Mouse (Mus musculus): ENCODE results near the gene Brinp1. TPM values are rescaled to one million over a fixed set of nuclear protein-coding genes. Genes with fewer than 3 reads are reported as not detected.

The Brinp1 gene
- total and polyA plus RNA-seq, 2 experiments from 2014 or later: 80.1 to 116 TPM

DNA sequence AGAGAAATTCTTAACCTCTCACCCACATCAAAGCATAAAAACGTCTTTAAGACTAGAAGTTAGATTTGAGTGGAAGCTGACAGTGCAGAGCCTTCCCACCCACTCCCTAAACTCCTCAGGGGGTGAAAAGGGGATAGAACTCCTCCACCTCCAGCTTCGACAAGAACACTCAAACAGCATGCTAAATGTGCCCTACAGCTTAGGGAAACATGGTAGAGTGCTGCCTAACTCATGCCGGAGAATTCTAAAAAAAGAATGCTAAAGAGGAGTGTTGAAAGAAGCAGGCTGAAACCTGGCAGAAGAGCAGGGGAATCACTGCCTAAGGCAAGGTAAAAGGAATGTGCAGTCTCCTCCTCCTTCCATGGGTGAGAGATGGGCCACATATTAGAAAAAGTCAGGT lies 43.3 kb downstream of the Brinp1 start:
- Histone ChIP-seq H3K4me1 (ENCODE audit: insufficient read depth, low read length) (no peaks in the 10 kb centered on the region), H3K27me3 (ENCODE audit: insufficient read depth, low read length) (no peaks in the 10 kb centered on the region), H3K9ac (replicated peaks; ENCODE audit: low read length, poor library complexity, severe bottlenecking) (no peak overlapping the region), H3K4me2 (ENCODE audit: low read depth, low read length, poor library complexity, severe bottlenecking) (no peak overlapping the region), H3K27ac (ENCODE audit: low read depth, low read length) (no peak overlapping the region), H3K4me3 (ENCODE audit: low read depth, low read length) (no peak overlapping the region), H3K9me3 (ENCODE audit: low read length) (no peaks in the 10 kb centered on the region), H3K36me3 (ENCODE audit: insufficient read depth, low read length) (no peaks in the 10 kb centered on the region)
- ATAC-seq (ENCODE audit: low FRiP score): no peak
- WGBS: 45% methylated on average over 3 of the region's 3 CpGs
- no peak for DNase-seq (ENCODE audit: low spot score)
- no peak for TF ChIP-seq CTCF (IDR thresholded peaks at IDR 0.05)

DNA sequence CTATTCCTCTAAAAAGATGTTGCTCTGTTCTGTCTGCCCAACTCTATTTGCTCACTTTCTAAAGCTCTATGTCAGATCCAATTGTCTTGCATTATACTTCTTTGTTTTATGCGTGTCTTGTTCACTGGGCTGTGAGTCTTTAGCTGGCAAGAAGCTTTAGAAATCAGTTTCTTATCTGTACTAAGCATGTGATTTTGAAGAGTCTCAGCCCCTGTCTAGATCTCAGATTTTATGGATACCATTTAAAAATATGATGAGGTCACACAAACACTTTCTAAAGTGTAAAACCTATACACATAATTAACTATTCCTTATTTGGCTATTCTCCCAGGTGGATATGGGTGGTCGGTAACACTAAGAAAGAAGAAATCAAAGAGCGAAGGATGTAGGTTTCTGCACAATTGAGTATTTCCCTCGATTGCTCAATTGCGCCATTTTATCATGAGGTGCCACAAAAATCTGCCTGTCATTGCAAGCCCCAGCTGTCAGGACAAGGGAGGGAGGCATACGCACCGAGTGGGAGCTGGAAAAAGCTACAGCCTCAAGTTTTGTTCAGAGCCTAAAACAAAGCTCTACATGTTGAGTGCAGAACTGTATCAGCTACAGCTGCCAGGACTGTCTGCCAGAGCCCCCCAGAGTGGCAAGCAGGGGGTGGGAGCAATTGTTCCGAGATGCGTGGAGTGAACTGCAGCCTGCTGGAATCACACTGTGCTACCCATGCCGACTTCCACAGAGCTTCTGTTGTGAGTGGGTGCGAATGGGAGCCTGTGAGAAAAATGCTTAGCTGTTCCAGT lies 47.6 kb downstream of the Brinp1 start:
- no peak overlapping the region for H3K27ac ChIP-seq (ENCODE audit: low read depth, low read length)
- H3K4me3 ChIP-seq (ENCODE audit: low read depth, low read length): no peak overlapping the region

DNA sequence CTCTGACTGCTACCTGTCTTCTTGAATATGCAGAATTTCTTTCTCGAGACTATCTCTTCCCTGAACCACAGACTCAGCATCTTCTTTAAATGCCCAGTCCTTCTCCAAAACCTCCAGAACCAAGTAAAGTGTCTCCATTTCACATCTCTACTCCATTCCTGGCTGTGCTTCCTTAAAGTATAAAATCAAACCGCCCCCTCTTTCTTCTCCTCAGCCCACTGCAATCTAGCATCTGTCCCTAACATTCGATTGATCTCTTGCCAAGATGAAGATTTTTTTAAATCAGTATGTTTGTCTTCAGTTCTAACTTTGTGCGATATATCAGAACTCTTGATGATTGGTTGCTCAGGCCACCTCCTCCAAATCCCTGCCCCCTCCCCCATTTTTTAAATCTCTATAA lies 63.7 kb downstream of the Brinp1 start:
- 92% methylated on average over 4 of the region's 4 CpGs for WGBS
- no peak for ATAC-seq (ENCODE audit: low FRiP score)
- no peak for DNase-seq (ENCODE audit: low spot score)

More for the DNA sequence above, 47.6 kb downstream of the Brinp1 start:
- DNase-seq (ENCODE audit: low spot score) (peak; percentile 46), ATAC-seq (ENCODE audit: low FRiP score) (0 out of 2 replicates have a peak, but pooled peaks have one; percentile 49)
- Histone ChIP-seq H3K36me3 (ENCODE audit: insufficient read depth, low read length) (no peaks in the 10 kb centered on the region), H3K4me2 (ENCODE audit: low read depth, low read length, poor library complexity, severe bottlenecking) (peak overlapping the region; percentile 26), H3K4me1 (ENCODE audit: insufficient read depth, low read length) (no peaks in the 10 kb centered on the region), H3K9me3 (ENCODE audit: low read length) (no peaks in the 10 kb centered on the region), H3K27me3 (ENCODE audit: insufficient read depth, low read length) (no peaks in the 10 kb centered on the region), H3K9ac (replicated peaks; ENCODE audit: low read length, poor library complexity, severe bottlenecking) (no peak overlapping the region)
- WGBS: 52% methylated on average over 11 of the region's 11 CpGs
- no peak for TF ChIP-seq CTCF (IDR thresholded peaks at IDR 0.05)

DNA sequence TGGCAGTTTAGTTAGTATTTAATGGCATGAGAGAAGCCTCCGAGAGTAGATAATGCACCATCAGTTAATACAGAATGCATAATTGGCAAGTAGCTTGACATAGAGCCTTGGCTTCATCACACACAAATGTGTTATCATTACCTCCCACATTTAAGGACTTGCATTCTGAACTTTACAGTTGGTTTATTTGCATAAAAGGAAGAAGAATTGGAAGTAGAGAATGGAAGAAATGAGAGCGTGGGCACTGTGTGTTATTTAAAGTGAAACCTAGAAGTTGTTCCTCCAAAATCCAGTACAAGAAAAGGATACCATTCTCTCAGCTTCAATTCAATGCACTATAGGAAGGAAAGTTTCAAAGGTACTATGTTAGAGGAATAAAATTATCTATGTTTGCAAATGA lies 67.9 kb downstream of the Brinp1 start:
- 91% methylated on average over 2 of the region's 2 CpGs for WGBS
- Histone ChIP-seq H3K36me3 (ENCODE audit: insufficient read depth, low read length) (no peaks in the 10 kb centered on the region), H3K9me3 (ENCODE audit: low read length) (no peaks in the 10 kb centered on the region), H3K27me3 (ENCODE audit: insufficient read depth, low read length) (no peaks in the 10 kb centered on the region), H3K4me1 (ENCODE audit: insufficient read depth, low read length) (no peaks in the 10 kb centered on the region), H3K4me3 (ENCODE audit: low read depth, low read length) (no peak overlapping the region), H3K4me2 (ENCODE audit: low read depth, low read length, poor library complexity, severe bottlenecking) (no peak overlapping the region), H3K9ac (replicated peaks; ENCODE audit: low read length, poor library complexity, severe bottlenecking) (no peak overlapping the region), H3K27ac (ENCODE audit: low read depth, low read length) (no peak overlapping the region)
- TF ChIP-seq CTCF (IDR thresholded peaks at IDR 0.05): no peak
- DNase-seq (ENCODE audit: low spot score) (no peak), ATAC-seq (ENCODE audit: low FRiP score) (no peak)

More for the DNA sequence above, 63.7 kb downstream of the Brinp1 start:
- no peak overlapping the region for H3K4me3 ChIP-seq (ENCODE audit: low read depth, low read length)
- H3K9ac ChIP-seq (replicated peaks; ENCODE audit: low read length, poor library complexity, severe bottlenecking): no peak overlapping the region
- no peak overlapping the region for H3K27ac ChIP-seq (ENCODE audit: low read depth, low read length)
- no peaks in the 10 kb centered on the region for H3K4me1 ChIP-seq (ENCODE audit: insufficient read depth, low read length)
- H3K27me3 ChIP-seq (ENCODE audit: insufficient read depth, low read length): no peaks in the 10 kb centered on the region
- H3K9me3 ChIP-seq (ENCODE audit: low read length): no peaks in the 10 kb centered on the region
- no peak overlapping the region for H3K4me2 ChIP-seq (ENCODE audit: low read depth, low read length, poor library complexity, severe bottlenecking)
- no peaks in the 10 kb centered on the region for H3K36me3 ChIP-seq (ENCODE audit: insufficient read depth, low read length)
- no peak for TF ChIP-seq CTCF (IDR thresholded peaks at IDR 0.05)

DNA sequence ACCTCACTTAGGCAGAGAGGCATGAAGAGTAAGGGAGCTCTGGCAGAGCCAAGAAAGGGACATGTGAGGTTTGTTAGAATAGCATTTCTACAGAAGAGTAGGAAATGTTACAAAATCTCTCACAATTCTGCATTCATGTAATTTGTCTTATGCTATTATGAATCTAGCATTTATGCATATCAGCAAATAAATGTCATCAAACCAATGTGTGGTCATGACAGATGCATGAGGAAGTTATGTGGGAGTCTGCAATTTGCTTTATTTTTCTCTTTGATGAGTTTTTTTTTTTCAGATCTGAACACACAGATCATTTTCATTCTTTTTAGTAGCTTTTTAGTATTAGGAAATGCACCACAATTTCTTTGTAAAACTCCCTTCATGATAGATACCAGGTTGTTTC lies 82.2 kb downstream of the Brinp1 start:
- Histone ChIP-seq H3K4me3 (ENCODE audit: low read depth, low read length) (no peak overlapping the region), H3K4me1 (ENCODE audit: insufficient read depth, low read length) (no peaks in the 10 kb centered on the region), H3K36me3 (ENCODE audit: insufficient read depth, low read length) (no peaks in the 10 kb centered on the region), H3K9me3 (ENCODE audit: low read length) (no peaks in the 10 kb centered on the region), H3K27me3 (ENCODE audit: insufficient read depth, low read length) (no peaks in the 10 kb centered on the region), H3K4me2 (ENCODE audit: low read depth, low read length, poor library complexity, severe bottlenecking) (no peak overlapping the region), H3K27ac (ENCODE audit: low read depth, low read length) (no peak overlapping the region), H3K9ac (replicated peaks; ENCODE audit: low read length, poor library complexity, severe bottlenecking) (no peak overlapping the region)
- no peak for ATAC-seq (ENCODE audit: low FRiP score)
- no peak for TF ChIP-seq CTCF (IDR thresholded peaks at IDR 0.05)
- DNase-seq (ENCODE audit: low spot score): no peak

DNA sequence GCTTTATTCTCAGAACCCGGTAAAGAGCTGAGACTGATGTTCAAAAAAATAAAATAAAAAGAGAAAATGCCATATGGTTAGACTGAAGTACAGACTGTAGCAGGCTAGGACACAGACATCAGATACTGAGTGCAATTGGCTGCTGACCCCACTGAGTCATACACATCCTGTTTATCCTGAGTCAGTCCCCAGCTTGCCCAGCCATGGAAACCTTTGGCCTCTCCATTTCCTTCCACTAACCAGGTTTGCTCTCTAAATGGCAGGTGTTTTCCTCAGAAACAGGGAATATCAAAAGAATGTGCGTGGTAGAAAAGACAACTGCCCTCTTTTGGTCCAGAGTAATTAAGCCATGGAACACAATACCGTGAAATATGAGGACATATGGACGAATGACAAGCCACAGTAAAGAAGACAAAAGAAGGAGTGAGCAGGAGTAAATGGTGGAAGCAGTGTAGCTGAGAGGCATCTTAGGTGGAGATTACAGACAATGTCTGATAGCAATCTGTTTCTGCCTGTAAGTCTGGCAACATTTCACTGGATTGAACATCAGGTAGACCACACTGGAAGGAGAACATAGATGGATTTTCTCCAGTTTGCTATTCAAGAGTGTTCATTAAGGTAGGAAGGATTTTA lies 88.9 kb downstream of the Brinp1 start:
- no peak for DNase-seq (ENCODE audit: low spot score)
- TF ChIP-seq CTCF (IDR thresholded peaks at IDR 0.05): no peak
- Histone ChIP-seq H3K9ac (replicated peaks; ENCODE audit: low read length, poor library complexity, severe bottlenecking) (no peak overlapping the region), H3K27me3 (ENCODE audit: insufficient read depth, low read length) (no peaks in the 10 kb centered on the region), H3K4me3 (ENCODE audit: low read depth, low read length) (no peak overlapping the region), H3K9me3 (ENCODE audit: low read length) (no peaks in the 10 kb centered on the region), H3K4me1 (ENCODE audit: insufficient read depth, low read length) (no peaks in the 10 kb centered on the region), H3K4me2 (ENCODE audit: low read depth, low read length, poor library complexity, severe bottlenecking) (no peak overlapping the region), H3K27ac (ENCODE audit: low read depth, low read length) (no peak overlapping the region), H3K36me3 (ENCODE audit: insufficient read depth, low read length) (no peaks in the 10 kb centered on the region)
- WGBS: 83% methylated on average over 4 of the region's 4 CpGs
- ATAC-seq (ENCODE audit: low FRiP score): no peak

Data from midbrain, postnatal 0 days (tissue).